Mouse (Mus musculus) liver, embryonic 14.5 days (tissue): ENCODE measurements around the gene Efna5.

ENCODE experiments used
- CTCF ChIP-seq: IDR thresholded peaks from 2 replicates; pipeline ENCODE4 v1.5.1; 2016; ENCODE audit warnings: antibody characterized with exemption, low read depth, control low read depth
- EP300 ChIP-seq: IDR thresholded peaks from 2 replicates; pipeline ENCODE4 v1.6.1; 2016; ENCODE audit warnings: antibody characterized with exemption, low read depth

DNA sequence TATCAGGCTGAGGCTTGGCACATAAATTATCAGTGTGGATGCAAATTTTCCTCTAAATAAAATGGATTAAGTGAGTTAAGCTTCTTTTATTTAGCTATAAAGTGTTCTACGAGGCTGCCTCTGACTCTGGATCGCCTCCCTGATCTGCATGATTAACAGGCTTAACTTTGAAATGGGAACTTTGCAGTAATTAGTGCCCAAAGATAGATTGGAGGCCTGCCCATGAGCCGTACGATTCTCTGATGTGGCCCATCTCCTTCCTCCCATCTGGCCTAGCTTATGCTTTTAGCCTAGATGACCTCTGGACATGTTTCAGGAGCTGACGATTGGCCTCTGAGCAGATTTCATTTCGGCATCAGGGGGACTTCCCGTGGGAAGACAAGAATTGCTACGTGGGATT, 273.0 kb downstream of the Efna5 start:
- no peak for TF ChIP-seq EP300
- TF ChIP-seq CTCF: no peak
